Mouse (Mus musculus): ENCODE data around the gene Dnaaf1. TPM values are rescaled to one million over a fixed set of nuclear protein-coding genes. Genes with fewer than 3 reads are reported as not detected.

Gene Dnaaf1
- polyA plus RNA-seq, 1 experiment from 2014 or later = 0.11 TPM

DNA sequence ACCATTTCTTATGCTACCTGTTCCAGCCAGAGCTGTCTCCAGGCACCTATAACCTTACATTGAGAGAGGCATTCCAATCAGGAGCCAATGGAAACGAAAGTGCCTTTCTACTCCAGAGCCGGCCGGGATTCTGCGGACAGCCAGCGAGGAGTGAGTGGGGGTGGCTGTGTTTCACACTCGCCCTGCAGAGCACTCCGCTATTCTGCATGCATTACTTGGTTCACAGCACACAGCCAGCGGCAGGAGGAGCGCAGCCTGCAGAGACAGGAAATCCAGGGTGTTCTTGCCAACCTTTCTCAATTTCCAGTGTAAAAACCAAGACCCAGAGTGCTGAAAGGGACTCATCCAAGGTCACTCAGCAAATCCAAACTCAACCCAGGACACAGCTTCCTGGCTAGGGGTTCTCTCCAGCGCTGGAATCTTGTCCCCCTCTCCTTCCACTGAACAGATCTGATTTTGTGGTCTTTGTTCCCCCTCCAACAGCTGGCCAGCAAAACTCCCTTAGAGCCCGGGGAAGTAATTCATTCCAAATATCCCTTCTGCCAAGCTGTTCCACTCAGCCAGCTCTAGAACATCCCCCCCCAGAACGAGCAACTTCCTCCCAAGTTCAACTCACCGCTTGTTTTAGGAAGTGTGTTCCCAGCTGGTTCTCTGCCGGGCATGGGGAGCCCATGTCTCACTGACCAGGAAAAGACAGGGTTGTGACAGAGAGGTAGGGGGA, 59.7 kb downstream of the Dnaaf1 start:
- ATAC-seq (ENCODE audit: low FRiP score, low TSS enrichment) = no peak
- H3K4me2 ChIP-seq (replicated peaks; ENCODE audit: low read depth, low read length) = no peak overlapping the region
- peaks cover 6% of the 10 kb centered on the region; the same call in 1 of the 2 replicates for H3K4me1 ChIP-seq (ENCODE audit: control insufficient read depth, insufficient read depth, low read length)
- H3K4me3 ChIP-seq (ENCODE audit: low read length) = no peak overlapping the region
- H3K36me3 ChIP-seq (ENCODE audit: control insufficient read depth, insufficient read depth, low read length) = no peaks in the 10 kb centered on the region
- peaks cover 22% of the 10 kb centered on the region; the same call in 1 of the 2 replicates for H3K27me3 ChIP-seq (ENCODE audit: control insufficient read depth, insufficient read depth, low read length)
- WGBS = 13% methylated on average over 14 of the region's 14 CpGs
- 0 out of 2 replicates have a peak overlapping the region, but pooled peaks have one; percentile 37 for H3K27ac ChIP-seq (ENCODE audit: low read depth, low read length)
- no peak overlapping the region for H3K9ac ChIP-seq (ENCODE audit: low read depth, low read length)
- H3K9me3 ChIP-seq (ENCODE audit: control insufficient read depth, low read length) = no peaks in the 10 kb centered on the region

DNA sequence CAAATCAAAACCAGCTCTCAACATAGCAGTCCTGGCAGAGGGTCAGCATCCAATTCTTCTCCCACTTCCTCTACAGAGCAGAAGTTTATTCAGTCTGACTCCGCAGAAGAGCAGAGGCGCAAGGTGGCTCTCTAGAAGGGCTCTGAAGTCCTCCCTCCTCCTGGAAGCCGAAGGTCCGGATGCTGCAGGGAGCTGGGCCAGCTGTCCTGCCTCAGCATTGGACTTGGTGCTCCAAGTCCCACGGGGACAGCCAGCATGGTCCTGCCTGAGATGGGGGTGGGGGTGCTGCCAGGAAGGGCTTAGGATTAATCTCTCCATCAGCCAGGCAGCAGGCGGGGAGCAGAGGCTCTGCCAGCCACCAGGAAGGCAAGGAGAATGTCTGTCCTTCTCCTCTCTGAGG, 60.3 kb downstream of the Dnaaf1 start, which contains the start of gene Kcng4:
Gene Kcng4 (minus strand): TSS at position 303 of the 400 bp plus-strand sequence.
- H3K9ac ChIP-seq (ENCODE audit: low read depth, low read length) = 0 out of 2 replicates have a peak within 1 kb of the TSS, but pooled peaks have one; percentile 7
- peak; percentile 20; the same call in 1 of the 2 replicates for ATAC-seq (ENCODE audit: low FRiP score, low TSS enrichment)
- WGBS = 23% methylated on average over 6 of the region's 6 CpGs

DNA sequence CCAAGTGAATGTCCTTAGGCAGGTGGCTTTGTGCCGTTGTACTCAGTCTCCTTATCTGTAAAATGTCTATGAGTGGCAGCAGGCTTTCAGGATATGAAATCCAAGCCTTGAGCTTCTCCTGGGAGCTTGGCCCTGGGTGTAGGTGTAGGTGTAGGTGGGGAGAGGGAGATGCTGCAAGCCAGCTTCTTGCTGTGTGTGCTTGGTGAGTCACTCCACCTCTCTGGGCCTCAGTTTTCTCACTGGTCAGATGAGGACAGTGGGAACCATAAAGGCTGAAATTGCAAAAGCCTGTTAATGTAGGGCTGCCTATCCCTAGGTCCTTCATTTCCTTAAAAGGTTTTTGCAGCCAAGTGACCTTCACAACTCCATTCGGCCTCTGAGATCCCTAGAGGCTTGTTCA, 60.9 kb downstream of the Dnaaf1 start:
- no peak overlapping the region for H3K4me3 ChIP-seq (ENCODE audit: low read length)
- 63% methylated on average over 2 of the region's 2 CpGs for WGBS

More for the DNA sequence above, 60.3 kb downstream of the Dnaaf1 start, which contains the start of gene Kcng4:
- H3K9me3 ChIP-seq (ENCODE audit: control insufficient read depth, low read length) = no peaks in the 10 kb centered on the region
- H3K4me1 ChIP-seq (ENCODE audit: control insufficient read depth, insufficient read depth, low read length) = peaks cover 6% of the 10 kb centered on the region; the same call in 1 of the 2 replicates
- H3K36me3 ChIP-seq (ENCODE audit: control insufficient read depth, insufficient read depth, low read length) = no peaks in the 10 kb centered on the region
- no peak within 1 kb of the TSS for H3K4me3 ChIP-seq (ENCODE audit: low read length)
- peaks cover 22% of the 10 kb centered on the region; the same call in 1 of the 2 replicates for H3K27me3 ChIP-seq (ENCODE audit: control insufficient read depth, insufficient read depth, low read length)
- H3K4me2 ChIP-seq (replicated peaks; ENCODE audit: low read depth, low read length) = no peak within 1 kb of the TSS
- H3K27ac ChIP-seq (ENCODE audit: low read depth, low read length) = 0 out of 2 replicates have a peak within 1 kb of the TSS, but pooled peaks have one; percentile 37

DNA sequence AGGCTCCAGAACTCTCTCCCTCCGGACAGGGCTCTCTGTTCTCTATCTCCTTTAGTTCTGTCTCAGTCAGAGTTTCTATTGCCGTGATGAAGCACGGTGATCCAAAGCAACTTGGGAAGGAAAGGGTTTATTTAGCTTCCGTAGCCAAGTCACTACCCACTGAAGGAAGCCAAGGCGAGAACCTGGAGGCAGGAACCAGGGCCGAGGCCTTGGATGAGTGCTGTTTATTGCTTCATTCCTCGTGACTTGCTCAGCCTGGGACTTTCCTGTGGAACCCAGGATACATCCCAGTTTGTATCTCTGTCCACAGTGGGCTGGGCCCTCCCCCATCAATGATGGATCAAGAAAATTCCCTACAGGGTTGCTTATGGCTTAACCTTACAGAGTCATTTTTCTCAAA, 61.7 kb downstream of the Dnaaf1 start:
- 56% methylated on average over 7 of the region's 7 CpGs for WGBS
- no peak overlapping the region for H3K4me2 ChIP-seq (replicated peaks; ENCODE audit: low read depth, low read length)
- H3K4me3 ChIP-seq (ENCODE audit: low read length) = no peak overlapping the region
- H3K4me1 ChIP-seq (ENCODE audit: control insufficient read depth, insufficient read depth, low read length) = peaks cover 6% of the 10 kb centered on the region; the same call in 1 of the 2 replicates
- no peaks in the 10 kb centered on the region for H3K36me3 ChIP-seq (ENCODE audit: control insufficient read depth, insufficient read depth, low read length)
- no peak overlapping the region for H3K9ac ChIP-seq (ENCODE audit: low read depth, low read length)
- H3K27me3 ChIP-seq (ENCODE audit: control insufficient read depth, insufficient read depth, low read length) = peaks cover 22% of the 10 kb centered on the region; the same call in 1 of the 2 replicates
- ATAC-seq (ENCODE audit: low FRiP score, low TSS enrichment) = no peak
- no peak overlapping the region for H3K27ac ChIP-seq (ENCODE audit: low read depth, low read length)
- no peaks in the 10 kb centered on the region for H3K9me3 ChIP-seq (ENCODE audit: control insufficient read depth, low read length)

More for the DNA sequence above, 60.9 kb downstream of the Dnaaf1 start:
- H3K4me2 ChIP-seq (replicated peaks; ENCODE audit: low read depth, low read length) = no peak overlapping the region
- ATAC-seq (ENCODE audit: low FRiP score, low TSS enrichment) = no peak
- no peaks in the 10 kb centered on the region for H3K36me3 ChIP-seq (ENCODE audit: control insufficient read depth, insufficient read depth, low read length)
- peaks cover 22% of the 10 kb centered on the region; the same call in 1 of the 2 replicates for H3K27me3 ChIP-seq (ENCODE audit: control insufficient read depth, insufficient read depth, low read length)
- no peaks in the 10 kb centered on the region for H3K9me3 ChIP-seq (ENCODE audit: control insufficient read depth, low read length)
- no peak overlapping the region for H3K27ac ChIP-seq (ENCODE audit: low read depth, low read length)
- 0 out of 2 replicates have a peak overlapping the region, but pooled peaks have one; percentile 7 for H3K9ac ChIP-seq (ENCODE audit: low read depth, low read length)
- H3K4me1 ChIP-seq (ENCODE audit: control insufficient read depth, insufficient read depth, low read length) = peaks cover 6% of the 10 kb centered on the region; the same call in 1 of the 2 replicates

DNA sequence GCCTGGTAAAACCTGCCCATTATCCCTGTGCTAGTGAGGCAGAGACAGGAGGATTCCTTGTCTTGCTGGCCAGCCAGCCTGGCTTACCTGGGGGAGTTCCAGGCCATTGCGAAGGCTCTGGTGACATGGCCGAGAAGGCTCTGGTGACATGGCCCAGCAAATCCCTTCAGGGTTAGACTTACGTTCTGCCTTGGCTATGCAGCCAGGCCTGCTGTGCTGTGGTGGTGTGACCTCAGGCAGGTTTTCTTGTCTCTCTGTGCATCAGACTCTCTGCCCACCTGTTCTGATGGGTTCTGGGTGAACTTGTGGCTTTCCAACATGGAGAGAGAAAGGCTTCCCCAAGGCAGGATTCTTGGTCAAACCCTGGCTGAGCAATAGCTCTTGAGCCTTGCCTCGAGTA, 62.3 kb downstream of the Dnaaf1 start:
- Histone ChIP-seq H3K9ac (ENCODE audit: low read depth, low read length) (no peak overlapping the region), H3K4me1 (ENCODE audit: control insufficient read depth, insufficient read depth, low read length) (peaks cover 6% of the 10 kb centered on the region; the same call in 1 of the 2 replicates), H3K9me3 (ENCODE audit: control insufficient read depth, low read length) (no peaks in the 10 kb centered on the region), H3K4me2 (replicated peaks; ENCODE audit: low read depth, low read length) (no peak overlapping the region), H3K36me3 (ENCODE audit: control insufficient read depth, insufficient read depth, low read length) (no peaks in the 10 kb centered on the region), H3K27ac (ENCODE audit: low read depth, low read length) (no peak overlapping the region), H3K4me3 (ENCODE audit: low read length) (no peak overlapping the region), H3K27me3 (ENCODE audit: control insufficient read depth, insufficient read depth, low read length) (peaks cover 22% of the 10 kb centered on the region; the same call in 1 of the 2 replicates)
- WGBS = 79% methylated on average over 4 of the region's 4 CpGs
- ATAC-seq (ENCODE audit: low FRiP score, low TSS enrichment) = no peak

DNA sequence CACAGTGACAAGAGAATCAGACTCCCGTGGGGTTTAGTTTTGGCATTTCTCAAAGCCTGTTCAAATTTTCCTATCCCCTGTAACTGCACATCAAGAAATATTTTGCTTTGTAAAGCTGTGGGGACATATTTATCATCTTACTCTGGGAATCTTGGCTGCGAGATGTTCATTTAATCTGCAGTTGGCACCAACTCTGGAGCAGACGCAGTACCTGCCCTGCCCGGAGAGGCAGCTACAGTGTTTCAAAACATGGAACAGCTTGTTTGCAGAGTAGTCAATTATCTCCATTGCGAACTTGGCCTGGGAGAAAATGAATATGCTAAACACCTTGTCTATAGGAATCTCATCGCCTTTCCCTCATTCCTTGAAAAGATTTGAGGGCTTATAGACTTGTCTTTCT, 63.2 kb downstream of the Dnaaf1 start:
- Histone ChIP-seq H3K4me3 (ENCODE audit: low read length) (no peak overlapping the region), H3K9ac (ENCODE audit: low read depth, low read length) (no peak overlapping the region), H3K4me2 (replicated peaks; ENCODE audit: low read depth, low read length) (no peak overlapping the region), H3K27me3 (ENCODE audit: control insufficient read depth, insufficient read depth, low read length) (peaks cover 17% of the 10 kb centered on the region; the same call in 1 of the 2 replicates), H3K36me3 (ENCODE audit: control insufficient read depth, insufficient read depth, low read length) (no peaks in the 10 kb centered on the region), H3K4me1 (ENCODE audit: control insufficient read depth, insufficient read depth, low read length) (peaks cover 6% of the 10 kb centered on the region; the same call in 1 of the 2 replicates), H3K27ac (ENCODE audit: low read depth, low read length) (no peak overlapping the region), H3K9me3 (ENCODE audit: control insufficient read depth, low read length) (no peaks in the 10 kb centered on the region)
- 84% methylated on average over 6 of the region's 6 CpGs for WGBS
- no peak for ATAC-seq (ENCODE audit: low FRiP score, low TSS enrichment)

DNA sequence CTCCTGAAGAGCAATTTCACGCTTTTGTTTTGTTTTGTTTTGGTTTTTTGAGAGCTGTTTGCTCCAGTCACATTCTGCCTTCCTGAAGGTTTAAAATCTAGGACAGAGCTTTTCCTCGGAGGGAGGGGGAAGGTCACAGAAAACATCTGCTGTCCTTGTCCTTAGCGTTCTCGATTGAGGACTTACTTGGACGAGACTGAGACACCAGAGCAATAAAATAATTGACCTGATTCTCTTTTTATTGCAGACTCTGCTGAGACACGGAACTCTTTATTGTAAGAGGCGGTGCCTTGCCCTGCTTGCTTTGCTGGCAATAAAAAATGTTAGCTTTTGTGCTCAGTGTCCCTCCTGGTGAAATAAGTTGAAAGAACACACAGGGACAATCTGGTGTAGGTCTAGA, 64.8 kb downstream of the Dnaaf1 start:
- Histone ChIP-seq H3K27me3 (ENCODE audit: control insufficient read depth, insufficient read depth, low read length) (peaks cover 5% of the 10 kb centered on the region; the same call in 1 of the 2 replicates), H3K4me3 (ENCODE audit: low read length) (no peak overlapping the region), H3K36me3 (ENCODE audit: control insufficient read depth, insufficient read depth, low read length) (no peaks in the 10 kb centered on the region), H3K9ac (ENCODE audit: low read depth, low read length) (no peak overlapping the region), H3K27ac (ENCODE audit: low read depth, low read length) (no peak overlapping the region), H3K9me3 (ENCODE audit: control insufficient read depth, low read length) (no peaks in the 10 kb centered on the region), H3K4me2 (replicated peaks; ENCODE audit: low read depth, low read length) (no peak overlapping the region), H3K4me1 (ENCODE audit: control insufficient read depth, insufficient read depth, low read length) (peaks cover 1% of the 10 kb centered on the region; the same call in 1 of the 2 replicates)
- no peak for ATAC-seq (ENCODE audit: low FRiP score, low TSS enrichment)
- WGBS = 28% methylated on average over 7 of the region's 7 CpGs

DNA sequence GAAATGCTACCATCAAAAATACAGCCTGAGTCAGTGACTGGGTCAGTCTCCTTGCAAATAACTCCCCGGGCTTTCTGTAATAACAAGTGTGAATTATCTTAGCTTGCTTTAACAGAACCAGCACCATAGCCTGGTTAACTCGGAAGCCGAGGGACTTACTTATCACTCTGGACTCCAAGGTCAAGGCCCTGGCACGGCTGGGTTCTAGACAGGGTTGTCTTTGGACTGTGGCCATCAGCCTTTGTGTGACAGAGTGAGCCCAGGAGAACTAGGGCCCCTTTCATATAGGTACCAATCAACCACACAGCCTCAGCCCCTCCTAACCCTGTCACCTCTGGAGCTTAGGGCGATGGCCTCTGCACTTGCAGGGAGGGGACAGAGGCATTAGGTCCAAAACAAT, 66.0 kb downstream of the Dnaaf1 start:
- Histone ChIP-seq H3K4me2 (replicated peaks; ENCODE audit: low read depth, low read length) (no peak overlapping the region), H3K36me3 (ENCODE audit: control insufficient read depth, insufficient read depth, low read length) (no peaks in the 10 kb centered on the region), H3K4me3 (ENCODE audit: low read length) (no peak overlapping the region), H3K9me3 (ENCODE audit: control insufficient read depth, low read length) (no peaks in the 10 kb centered on the region), H3K4me1 (ENCODE audit: control insufficient read depth, insufficient read depth, low read length) (no peaks in the 10 kb centered on the region), H3K27me3 (ENCODE audit: control insufficient read depth, insufficient read depth, low read length) (no peaks in the 10 kb centered on the region), H3K9ac (ENCODE audit: low read depth, low read length) (no peak overlapping the region), H3K27ac (ENCODE audit: low read depth, low read length) (no peak overlapping the region)
- WGBS = 69% methylated on average over 5 of the region's 5 CpGs
- ATAC-seq (ENCODE audit: low FRiP score, low TSS enrichment) = no peak

DNA sequence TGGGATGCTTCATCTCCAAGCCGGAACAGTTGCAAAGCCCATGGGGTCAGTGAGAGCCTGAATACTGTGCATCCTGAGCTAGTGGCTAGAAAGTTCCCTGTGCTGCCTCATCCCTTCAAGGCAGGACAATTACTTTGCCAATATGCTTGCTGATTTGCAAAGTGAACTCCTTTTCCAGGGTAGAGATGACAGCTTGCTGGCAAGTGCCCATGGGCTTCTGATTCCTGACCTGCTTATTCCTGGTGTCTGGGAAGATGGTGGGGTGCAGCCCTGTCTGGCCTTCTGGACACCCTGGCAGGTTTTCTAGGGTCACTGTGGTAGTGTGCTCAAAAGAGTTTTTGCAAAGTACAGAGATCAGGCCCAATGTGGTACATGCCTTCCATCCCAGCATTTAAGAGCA, 67.9 kb downstream of the Dnaaf1 start:
- WGBS = 88% methylated on average over 1 of the region's 1 CpGs
- Histone ChIP-seq H3K4me3 (ENCODE audit: low read length) (no peak overlapping the region), H3K9ac (ENCODE audit: low read depth, low read length) (no peak overlapping the region), H3K4me2 (replicated peaks; ENCODE audit: low read depth, low read length) (no peak overlapping the region), H3K27me3 (ENCODE audit: control insufficient read depth, insufficient read depth, low read length) (no peaks in the 10 kb centered on the region), H3K27ac (ENCODE audit: low read depth, low read length) (no peak overlapping the region), H3K4me1 (ENCODE audit: control insufficient read depth, insufficient read depth, low read length) (no peaks in the 10 kb centered on the region), H3K9me3 (ENCODE audit: control insufficient read depth, low read length) (no peaks in the 10 kb centered on the region; the same call in 1 of the 2 replicates), H3K36me3 (ENCODE audit: control insufficient read depth, insufficient read depth, low read length) (no peaks in the 10 kb centered on the region)
- no peak for ATAC-seq (ENCODE audit: low FRiP score, low TSS enrichment)

Measured in kidney, embryonic 14.5 days (tissue).